Mouse (Mus musculus) lung, postnatal 0 days (tissue): ENCODE data around the gene Nek4.

Experiments
- CTCF ChIP-seq: IDR thresholded peaks from 2 replicates; pipeline ENCODE4 v1.5.1; 2016; ENCODE audit warnings: antibody characterized with exemption, mild to moderate bottlenecking
- EP300 ChIP-seq: IDR thresholded peaks from 2 replicates; pipeline ENCODE4 v1.6.1; 2016; ENCODE audit warnings: antibody characterized with exemption, mild to moderate bottlenecking, control low read depth

DNA sequence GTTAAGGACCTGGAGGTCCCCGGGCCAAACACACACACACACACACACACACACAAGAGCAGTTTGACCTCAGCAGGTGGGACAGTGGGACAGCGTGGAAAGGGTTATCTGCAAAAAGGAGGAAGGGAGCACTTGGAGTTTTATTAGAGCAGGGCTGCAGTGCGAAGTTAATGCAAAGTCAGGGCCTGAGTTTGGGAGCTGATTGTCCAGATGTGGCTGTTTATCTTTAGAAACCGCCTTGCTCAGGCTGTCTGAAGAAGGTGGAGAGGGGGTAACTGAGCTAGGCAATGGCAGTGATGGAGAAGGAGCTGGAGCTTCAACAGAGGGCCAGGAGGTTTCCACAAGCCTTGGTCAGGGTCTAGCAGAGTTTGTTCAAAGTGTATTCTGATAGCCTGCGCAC is 55.6 kb downstream of the Nek4 start:
- no peak for TF ChIP-seq CTCF
- no peak for TF ChIP-seq EP300
